Mouse (Mus musculus) layer of hippocampus, adult 11-12 months (tissue): ENCODE measurements around the gene Trim63.

Source experiments
- DNase-seq: peaks from one replicate; pipeline ENCODE4 v3.0.0; 2022; ENCODE audit warnings: low spot score

Gene Trim63

GRCm38 (mm10) chr4:134370649-134371221 lies 55.8 kb downstream of the Trim63 start:
- peak; percentile 67 for DNase-seq

- DNase-seq = no peak
Measured at GRCm38 (mm10) chr4:134371316-134371855, 56.5 kb downstream of the Trim63 start.

- DNase-seq = peak; percentile 87
Measured at GRCm38 (mm10) chr4:134372294-134372747, 57.4 kb downstream of the Trim63 start.

GRCm38 (mm10) chr4:134373295-134373694 lies 58.4 kb downstream of the Trim63 start:
- no peak for DNase-seq

GRCm38 (mm10) chr4:134374306-134374705 lies 59.4 kb downstream of the Trim63 start:
- DNase-seq = no peak

- DNase-seq = no peak
Measured at GRCm38 (mm10) chr4:134378089-134378615, 63.2 kb downstream of the Trim63 start.
